Comparison of ENCODE assay signal across 14 mouse cellular contexts in genomic region chr6:83540017-83540416, GRCm38 (mm10). TPM values are rescaled to one million over a fixed set of nuclear protein-coding genes. Genes with fewer than 3 reads are reported as not detected.
DNase-seq lines count a peak whose midpoint lies in the region; ATAC-seq and TF ChIP-seq lines count a peak whose summit lies in the region.
"Had no signal": no experiment of that assay in that cellular context is flagged by ENCODE, and none has a peak within 500 bp of the region (broad histone marks: within the 10 kb centered on the region; RNA-seq: fewer than 3 reads in every experiment).

No protein-coding gene starts in this region.

- no peak for ATAC-seq in heart, embryonic 15.5 days (replicated peaks; ENCODE audit: insufficient number of reproducible peaks, insufficient read depth, low FRiP score, low read depth)
- peak; percentile 55; the same call in 1 of the 2 replicates for ATAC-seq in lung, embryonic 16.5 days (ENCODE audit: low read depth)

- H3K27me3 ChIP-seq in heart, embryonic 15.5 days, result no peaks in the 10 kb centered on the region
- no peaks in the 10 kb centered on the region for H3K27me3 ChIP-seq in lung, embryonic 16.5 days (ENCODE audit: control insufficient read depth, insufficient read depth, low read depth, low read length)
- H3K27me3 ChIP-seq: hindbrain, embryonic 15.5 days; midbrain, embryonic 12.5 days had no signal

- no peak for TF ChIP-seq CTCF in layer of hippocampus, adult 2 months (conservative IDR thresholded peaks at IDR 0.05)

- no peaks in the 10 kb centered on the region for H3K36me3 ChIP-seq in heart, embryonic 15.5 days
- no peaks in the 10 kb centered on the region for H3K36me3 ChIP-seq in lung, embryonic 16.5 days (ENCODE audit: control insufficient read depth, insufficient read depth, low read length)

- no peaks in the 10 kb centered on the region for H3K9me3 ChIP-seq in heart, embryonic 15.5 days (replicated peaks)
- H3K9me3 ChIP-seq in lung, embryonic 16.5 days (ENCODE audit: control insufficient read depth, low read length), result no peaks in the 10 kb centered on the region
- H3K9me3 ChIP-seq: hindbrain, embryonic 15.5 days; midbrain, embryonic 12.5 days had no signal

- no peak overlapping the region for H3K4me2 ChIP-seq in heart, embryonic 15.5 days
- no peak overlapping the region for H3K4me2 ChIP-seq in lung, embryonic 16.5 days (ENCODE audit: low read depth, low read length)
- H3K4me2 ChIP-seq: hindbrain, embryonic 15.5 days; midbrain, embryonic 12.5 days had no signal

- 47% methylated on average over 4 of the region's 4 CpGs for WGBS in heart, embryonic 15.5 days
- WGBS in lung, embryonic 16.5 days, result 34% methylated on average over 4 of the region's 4 CpGs

- no peak overlapping the region for H3K9ac ChIP-seq in heart, embryonic 15.5 days
- H3K9ac ChIP-seq in lung, embryonic 16.5 days (ENCODE audit: low read length), result no peak overlapping the region
- H3K9ac ChIP-seq: hindbrain, embryonic 15.5 days; midbrain, embryonic 12.5 days had no signal

- no peak overlapping the region for H3K4me3 ChIP-seq in heart, embryonic 15.5 days
- no peak overlapping the region for H3K4me3 ChIP-seq in lung, embryonic 16.5 days (ENCODE audit: low read length)
- H3K4me3 ChIP-seq in layer of hippocampus, adult 2 months, result no peak overlapping the region
- H3K4me3 ChIP-seq: hindbrain, embryonic 15.5 days; midbrain, embryonic 12.5 days had no signal

- peak overlapping the region; percentile 11 for H3K27ac ChIP-seq in heart, embryonic 15.5 days
- H3K27ac ChIP-seq in lung, embryonic 16.5 days (ENCODE audit: low read length), result peak overlapping the region; percentile 60
- H3K27ac ChIP-seq in layer of hippocampus, adult 2 months, result peak overlapping the region; percentile 91
- H3K27ac ChIP-seq: hindbrain, embryonic 15.5 days; midbrain, embryonic 12.5 days had no signal

- DNase-seq in heart, adult 9 months (ENCODE audit: low spot score in 2 of 2), result no peak
- no peak for DNase-seq in lung, postnatal 36 days
- DNase-seq in layer of hippocampus, adult 2 months (ENCODE audit: low spot score in 2 of 2), result peak; percentile 48 to 74
- peak; percentile 60 to 66 for DNase-seq in right cerebral cortex, postnatal 10 days (ENCODE audit: low spot score in 2 of 2)
- no peak for DNase-seq in adrenal gland, adult (ENCODE audit: inconsistent age in 2 of 2, low spot score in 1 of 2)
- DNase-seq in urinary bladder, postnatal 4 days (ENCODE audit: low spot score in 2 of 2), result no peak
- DNase-seq: adrenal gland, adult 2 months; cerebellum, adult 2 months; thymus, postnatal 4 days had no signal

- peaks cover 25% of the 10 kb centered on the region for H3K4me1 ChIP-seq in heart, embryonic 15.5 days (replicated peaks)
- H3K4me1 ChIP-seq in lung, embryonic 16.5 days (replicated peaks; ENCODE audit: control insufficient read depth, insufficient read depth, low read length), result peaks cover 7% of the 10 kb centered on the region
- H3K4me1 ChIP-seq: midbrain, embryonic 12.5 days had no signal

RNA-seq across cellular contexts. Expression of gene Actg2, which starts 4.0 kb away (rescaled TPM):
- polyA plus RNA-seq in heart, embryonic 15.5 days (2015; fragmentation: Nextera tagmentation; extraction: Ambion mirVana), result 17.5 and 41.6 TPM in 2 replicates
- 123 and 128 TPM in 2 replicates for polyA plus RNA-seq in lung, embryonic 16.5 days (2015; fragmentation: Nextera tagmentation; extraction: Ambion mirVana)
- not detected for total RNA-seq in layer of hippocampus, adult 2 months (2021)
- total RNA-seq: left cerebral cortex, adult 8-10 months had no signal

RNA-seq across cellular contexts. Expression of gene Stambp, which starts 32.5 kb away (rescaled TPM):
- 22.0 and 23.6 TPM in 2 replicates for polyA plus RNA-seq in heart, embryonic 15.5 days (2015; fragmentation: Nextera tagmentation; extraction: Ambion mirVana)
- 25.8 and 28.0 TPM in 2 replicates for polyA plus RNA-seq in lung, embryonic 16.5 days (2015; fragmentation: Nextera tagmentation; extraction: Ambion mirVana)
- 10 to 100 TPM; 33.0 to 35.5 TPM for total RNA-seq in layer of hippocampus, adult 2 months (2021)

RNA-seq across cellular contexts. Expression of gene Dguok, which starts 33.2 kb away (rescaled TPM):
- polyA plus RNA-seq in heart, embryonic 15.5 days (2015; fragmentation: Nextera tagmentation; extraction: Ambion mirVana), result 48.2 and 61.0 TPM in 2 replicates
- 78.3 and 87.0 TPM in 2 replicates for polyA plus RNA-seq in lung, embryonic 16.5 days (2015; fragmentation: Nextera tagmentation; extraction: Ambion mirVana)
- total RNA-seq in layer of hippocampus, adult 2 months (2021), result 10 to 100 TPM; 36.8 to 38.6 TPM

Comparison
In these comparisons a context has a peak if more than half of its experiments do, and no peak if none do; other contexts are left out.
1. H3K27ac ChIP-seq: peak in every context shown above with its lines; median percentile 91 in layer of hippocampus, adult 2 months; 60 in lung, embryonic 16.5 days; 11 in heart, embryonic 15.5 days.
2. DNase-seq: peak in layer of hippocampus, adult 2 months (2 of 2) and right cerebral cortex, postnatal 10 days (2 of 2); none in heart, adult 9 months (0 of 2), lung, postnatal 36 days (single experiment), adrenal gland, adult (0 of 2) and urinary bladder, postnatal 4 days (0 of 2).